Mouse (Mus musculus) liver, embryonic 16.5 days (tissue): Measurements from ENCODE around the gene Gar1. TPM values are rescaled to one million over a fixed set of nuclear protein-coding genes. Genes with fewer than 3 reads are reported as not detected.
A peak's percentile ranks its signal among the peaks of the same experiment; 100 is the strongest.

ENCODE experiments used
- ATAC-seq: fragments of 200-750 bp; cut with Nextera tagmentation; 2 replicates; pipeline ENCODE4 v1.8.0; 2017; ENCODE audit warnings: low read depth, mild to moderate bottlenecking, moderate number of reproducible peaks, moderate library complexity
- H3K27ac ChIP-seq: fragments of 300-500 bp; sonication (generic); 2 replicates; pipeline ENCODE4 v1.5.1; 2014; ENCODE audit warnings: mild to moderate bottlenecking, low read length
- H3K27me3 ChIP-seq: fragments of 300-500 bp; sonication (generic); 2 replicates; pipeline ENCODE4 v1.6.1; 2014; ENCODE audit warnings: low read depth, low read length, mixed read lengths; ENCODE audit not compliant: control insufficient read depth, insufficient read depth
- H3K36me3 ChIP-seq: fragments of 300-500 bp; sonication (generic); 2 replicates; pipeline ENCODE4 v1.6.1; 2014; ENCODE audit warnings: mild to moderate bottlenecking; ENCODE audit not compliant: control insufficient read depth, insufficient read depth
- H3K4me1 ChIP-seq: fragments of 300-500 bp; sonication (generic); 2 replicates; pipeline ENCODE4 v1.6.1; 2014; ENCODE audit warnings: low read depth, low read length, mixed read lengths; ENCODE audit not compliant: control insufficient read depth
- H3K4me2 ChIP-seq: fragments of 300-500 bp; sonication (generic); 2 replicates; pipeline ENCODE4 v1.6.1; 2014; ENCODE audit warnings: low read depth, low read length, mixed read lengths
- H3K4me3 ChIP-seq: fragments of 300-500 bp; sonication (generic); 2 replicates; pipeline ENCODE4 v1.5.1; 2014; ENCODE audit warnings: low read depth, mild to moderate bottlenecking, low read length
- H3K9ac ChIP-seq: fragments of 300-500 bp; sonication (generic); 2 replicates; pipeline ENCODE4 v1.6.1; 2014; ENCODE audit warnings: low read depth, low read length
- H3K9me3 ChIP-seq: fragments of 300-500 bp; sonication (generic); replicated peaks from 2 replicates; pipeline ENCODE4 v1.6.1; 2016; ENCODE audit warnings: low read length; ENCODE audit not compliant: control insufficient read depth
- WGBS: fragments of 180-500 bp; shearing (Covaris S2); extraction: QIAGEN DNeasy Blood & Tissue Kit; methylation state at CpG from one replicate; pipeline ENCODE4 v1.1.7; 2014; ENCODE audit not compliant: insufficient replicate concordance; 5-methylcytosine and 5-hydroxymethylcytosine counted together
- polyA plus RNA-seq: library from polyadenylated mRNA; unstranded; fragments of >200 nt; fragmentation: Nextera tagmentation; extraction: Ambion mirVana; gene quantifications from 2 replicates; pipeline ENCODE4 v1.2.1, GENCODE M21; 2015

Gene Gar1
- polyA plus RNA-seq, 1 experiment from 2014 or later, result 23.6 TPM

DNA sequence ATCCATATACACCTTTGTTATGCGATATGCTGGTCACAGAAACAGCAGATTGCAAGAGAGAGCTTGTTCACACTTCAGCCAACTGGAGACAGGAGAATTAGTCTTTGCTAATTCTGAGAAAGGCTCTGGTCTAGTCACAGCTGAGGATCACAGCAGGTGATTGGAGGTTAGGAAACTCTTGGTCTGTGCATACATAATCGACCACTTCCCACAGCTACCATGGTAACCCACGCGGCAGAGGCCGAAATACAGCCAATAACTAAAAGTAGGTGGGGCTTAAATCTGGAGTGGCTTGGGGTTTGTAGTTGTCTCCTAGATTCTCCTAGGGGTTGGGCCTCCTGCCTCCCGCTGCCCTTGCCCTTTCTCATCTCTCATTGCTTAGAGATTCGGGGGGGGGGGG, 6.8 kb upstream of the Gar1 start:
- Histone ChIP-seq H3K4me1 (no peaks in the 10 kb centered on the region; the same call in 1 of the 2 replicates), H3K9me3 (no peaks in the 10 kb centered on the region), H3K36me3 (no peaks in the 10 kb centered on the region), H3K4me3 (peak overlapping the region; percentile 33), H3K9ac (no peak overlapping the region; the same call in 1 of the 2 replicates), H3K4me2 (peak overlapping the region; percentile 35), H3K27me3 (no peaks in the 10 kb centered on the region), H3K27ac (0 out of 2 replicates have a peak overlapping the region, but pooled peaks have one; percentile 29)
- 48% methylated on average over 7 of the region's 7 CpGs for WGBS
- peak; percentile 73 for ATAC-seq

- Histone ChIP-seq H3K9me3 (no peaks in the 10 kb centered on the region), H3K9ac (no peak overlapping the region; the same call in 1 of the 2 replicates)
- ATAC-seq, result no peak
Observed at GRCm38 (mm10) chr3:129836965-129837364, 5.8 kb upstream of the Gar1 start.

DNA sequence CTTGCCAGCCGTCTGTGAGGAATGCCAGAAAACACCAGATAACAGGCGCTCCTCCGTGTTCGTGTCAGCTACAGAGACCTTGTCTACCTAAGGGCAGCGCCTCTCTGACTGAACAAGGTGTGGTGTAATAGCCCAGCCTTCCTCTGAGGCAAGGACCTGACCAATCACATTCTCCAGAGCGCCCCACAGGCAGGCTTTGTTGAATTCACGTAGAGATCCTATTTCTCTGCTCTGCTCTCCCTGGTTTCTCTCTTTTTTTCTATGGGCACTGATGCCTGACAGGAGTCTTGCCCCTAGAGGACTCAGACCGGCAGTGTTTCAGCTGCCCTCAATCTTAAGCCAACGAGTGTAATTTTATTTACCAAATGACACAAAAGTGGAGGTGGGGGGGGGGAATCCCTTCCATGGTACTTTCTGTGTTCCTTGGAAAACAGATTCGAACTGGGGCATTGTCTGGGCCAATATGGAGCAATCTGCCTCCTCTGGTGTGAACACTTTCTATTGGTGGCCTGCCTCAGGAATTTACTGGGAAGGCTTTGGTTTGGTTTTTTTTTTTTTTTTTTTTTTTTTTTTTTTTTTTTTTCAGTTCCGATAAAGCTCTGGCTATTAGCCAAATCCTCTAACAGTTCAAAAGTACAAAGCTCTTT, 5.0 kb upstream of the Gar1 start:
- H3K4me1 ChIP-seq, result no peaks in the 10 kb centered on the region; the same call in 1 of the 2 replicates
- peak overlapping the region; percentile 12; the same call in 1 of the 2 replicates for H3K9ac ChIP-seq
- H3K27me3 ChIP-seq, result no peaks in the 10 kb centered on the region
- peak overlapping the region; percentile 44 for H3K4me2 ChIP-seq
- H3K4me3 ChIP-seq, result peak overlapping the region; percentile 11
- H3K9me3 ChIP-seq, result no peaks in the 10 kb centered on the region
- no peaks in the 10 kb centered on the region for H3K36me3 ChIP-seq
- 18% methylated on average over 11 of the region's 11 CpGs for WGBS
- peak overlapping the region; percentile 86 for H3K27ac ChIP-seq
- ATAC-seq, result peak; percentile 61

More at GRCm38 (mm10) chr3:129836965-129837364, 5.8 kb upstream of the Gar1 start:
- Histone ChIP-seq H3K36me3 (no peaks in the 10 kb centered on the region), H3K27me3 (no peaks in the 10 kb centered on the region), H3K27ac (no peak overlapping the region), H3K4me2 (no peak overlapping the region), H3K4me3 (peak overlapping the region; percentile 33), H3K4me1 (no peaks in the 10 kb centered on the region; the same call in 1 of the 2 replicates)
- 46% methylated on average over 6 of the region's 6 CpGs for WGBS

DNA sequence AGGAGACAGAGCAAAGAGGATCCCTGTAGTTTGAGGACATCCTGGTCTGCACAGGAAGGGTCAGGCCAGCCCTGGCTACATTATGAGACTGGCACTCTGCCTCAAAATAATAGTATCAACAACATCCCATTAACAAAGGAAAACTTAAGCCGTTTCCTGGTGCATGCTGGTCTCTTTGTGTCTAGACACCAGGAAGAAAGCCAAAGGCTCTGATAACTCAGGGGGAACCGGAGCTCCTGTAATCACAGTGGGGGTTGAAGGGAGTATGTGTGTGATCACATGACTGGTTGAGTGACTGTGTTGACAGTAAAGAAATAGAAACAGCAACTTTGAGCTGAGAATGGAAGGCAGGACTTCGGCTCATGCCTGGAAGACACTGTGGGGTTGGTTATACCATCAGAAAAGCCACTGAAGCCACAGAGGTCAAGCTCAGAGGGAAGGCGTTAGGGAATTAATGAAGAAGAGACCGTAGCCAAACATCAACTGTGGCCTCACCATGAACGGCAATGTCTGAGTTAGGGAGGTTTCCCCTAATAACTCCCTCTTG, 4.3 kb upstream of the Gar1 start, which contains the start of gene Cfi:
Gene Cfi, plus strand, starts transcription at position 497 of the 547 bp plus-strand sequence.
- Histone ChIP-seq H3K27ac (peak within 1 kb of the TSS; percentile 86), H3K4me2 (peak within 1 kb of the TSS; percentile 44), H3K9me3 (no peaks in the 10 kb centered on the region), H3K27me3 (no peaks in the 10 kb centered on the region), H3K4me1 (no peaks in the 10 kb centered on the region; the same call in 1 of the 2 replicates), H3K9ac (peak within 1 kb of the TSS; percentile 12; the same call in 1 of the 2 replicates), H3K36me3 (no peaks in the 10 kb centered on the region), H3K4me3 (peak within 1 kb of the TSS; percentile 33)
- ATAC-seq, result no peak
- WGBS, result 45% methylated on average over 6 of the region's 6 CpGs

GRCm38 (mm10) chr3:129830626-129831025, 570 bp downstream of the Gar1 start:
- Histone ChIP-seq H3K4me3 (peak overlapping the region; percentile 88), H3K36me3 (peaks cover 4% of the 10 kb centered on the region; the same call in 1 of the 2 replicates), H3K4me2 (peak overlapping the region; percentile 95), H3K27ac (peak overlapping the region; percentile 85), H3K4me1 (peaks cover 9% of the 10 kb centered on the region), H3K9ac (peak overlapping the region; percentile 75), H3K27me3 (no peaks in the 10 kb centered on the region), H3K9me3 (no peaks in the 10 kb centered on the region)
- WGBS, result under 1% methylated on average over 45 of the region's 45 CpGs
- ATAC-seq, result peak; percentile 12

DNA sequence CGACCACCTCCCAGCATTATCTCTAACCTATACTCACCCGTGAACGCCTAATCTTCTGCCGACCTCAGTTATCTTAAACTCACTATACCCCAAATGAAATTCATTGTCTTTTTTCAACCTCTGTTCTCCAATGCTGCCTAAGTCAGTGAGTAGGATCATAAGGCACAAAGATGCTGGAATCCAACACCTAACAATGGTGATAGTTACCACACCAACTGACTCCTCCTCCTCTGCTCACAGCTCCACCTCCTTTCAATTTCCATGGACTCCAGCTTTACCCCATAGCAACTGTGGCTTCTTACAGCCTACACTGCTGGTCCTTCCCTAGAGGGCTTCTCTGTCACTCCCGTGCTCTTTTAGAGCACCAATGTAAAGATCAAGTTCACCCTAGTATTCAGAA, 3.5 kb downstream of the Gar1 start:
- Histone ChIP-seq H3K4me2 (no peak overlapping the region), H3K4me3 (no peak overlapping the region), H3K9me3 (no peaks in the 10 kb centered on the region), H3K27me3 (no peaks in the 10 kb centered on the region), H3K27ac (no peak overlapping the region), H3K36me3 (peaks cover 13% of the 10 kb centered on the region), H3K4me1 (peaks cover 9% of the 10 kb centered on the region), H3K9ac (no peak overlapping the region)
- WGBS, result 68% methylated on average over 5 of the region's 5 CpGs
- ATAC-seq, result no peak

DNA sequence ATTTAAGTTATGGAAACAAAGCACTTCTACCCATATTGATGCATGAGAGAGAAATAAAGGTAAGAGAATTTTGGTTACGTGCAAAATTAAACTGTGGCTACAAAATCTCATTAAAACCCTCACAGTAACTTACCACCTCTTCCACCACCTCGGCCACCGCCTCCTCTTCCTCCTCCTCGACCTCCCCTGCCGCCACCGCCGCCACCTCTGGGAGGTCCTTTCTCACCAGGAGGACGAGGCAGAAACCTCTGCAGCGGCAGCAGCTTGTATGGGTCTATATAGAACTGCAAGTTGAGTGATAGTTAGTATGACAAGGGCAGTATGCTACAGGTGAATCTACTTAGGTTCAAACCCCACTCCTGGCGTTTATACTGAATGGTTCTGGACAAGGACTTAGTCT, 4.5 kb downstream of the Gar1 start:
- WGBS, result 69% methylated on average over 10 of the region's 10 CpGs
- Histone ChIP-seq H3K4me3 (no peak overlapping the region), H3K27me3 (no peaks in the 10 kb centered on the region), H3K36me3 (peaks cover 13% of the 10 kb centered on the region), H3K9ac (no peak overlapping the region), H3K4me1 (peaks cover 9% of the 10 kb centered on the region), H3K4me2 (no peak overlapping the region), H3K9me3 (no peaks in the 10 kb centered on the region), H3K27ac (no peak overlapping the region)
- ATAC-seq, result no peak

DNA sequence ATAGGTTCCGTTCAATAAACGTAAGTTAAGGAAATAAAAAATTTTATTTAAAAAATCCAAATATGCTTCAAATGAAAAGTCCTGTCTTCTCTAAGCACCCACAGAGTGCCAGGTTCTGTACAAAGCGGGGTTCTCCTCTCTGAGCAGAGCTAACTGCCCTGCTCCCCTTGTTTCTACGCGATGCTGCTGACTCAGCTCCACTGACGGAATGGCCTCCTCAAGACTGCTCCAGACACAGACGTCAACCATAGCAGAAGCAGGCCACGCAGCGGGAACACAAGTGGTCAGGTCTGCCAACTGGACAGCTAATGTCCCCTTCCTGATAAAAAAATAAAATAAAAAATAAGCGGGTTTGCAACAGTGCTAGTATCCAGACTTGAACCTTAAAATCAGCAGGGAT, 6.3 kb downstream of the Gar1 start:
- WGBS, result 85% methylated on average over 10 of the region's 10 CpGs

DNA sequence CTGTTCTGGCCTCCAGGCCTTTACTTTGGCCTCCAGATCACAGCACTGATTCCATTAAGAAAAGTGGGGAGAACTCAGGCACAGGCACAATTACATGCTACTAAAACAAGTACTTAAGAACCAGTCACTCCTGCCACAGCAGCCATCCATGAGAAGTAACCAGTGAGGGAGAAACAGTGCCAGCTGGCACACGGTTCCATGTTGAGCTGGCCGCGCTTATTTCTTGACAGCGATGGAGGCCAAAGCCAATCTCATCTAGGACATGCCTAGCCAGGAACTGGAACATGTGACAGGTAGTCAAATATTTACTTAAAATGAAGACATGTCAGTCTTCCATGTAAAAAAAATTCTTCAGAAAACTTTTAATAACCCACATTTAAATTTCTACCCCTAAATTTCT, 7.0 kb downstream of the Gar1 start:
- Histone ChIP-seq H3K4me2 (no peak overlapping the region), H3K36me3 (peaks cover 13% of the 10 kb centered on the region)
- ATAC-seq, result no peak

More for the DNA sequence above, 6.3 kb downstream of the Gar1 start:
- H3K27me3 ChIP-seq, result no peaks in the 10 kb centered on the region
- no peak overlapping the region for H3K9ac ChIP-seq
- H3K27ac ChIP-seq, result no peak overlapping the region
- ATAC-seq, result no peak
- H3K36me3 ChIP-seq, result peaks cover 13% of the 10 kb centered on the region
- H3K4me1 ChIP-seq, result peaks cover 8% of the 10 kb centered on the region
- no peaks in the 10 kb centered on the region for H3K9me3 ChIP-seq
- H3K4me3 ChIP-seq, result no peak overlapping the region
- H3K4me2 ChIP-seq, result no peak overlapping the region

More for the DNA sequence above, 7.0 kb downstream of the Gar1 start:
- Histone ChIP-seq H3K4me1 (peaks cover under 1% of the 10 kb centered on the region), H3K27ac (no peak overlapping the region), H3K4me3 (no peak overlapping the region), H3K9me3 (no peaks in the 10 kb centered on the region), H3K9ac (no peak overlapping the region), H3K27me3 (no peaks in the 10 kb centered on the region)
- 85% methylated on average over 4 of the region's 4 CpGs for WGBS
